Mouse (Mus musculus): ENCODE data around the gene Exoc3l2. TPM values are rescaled to one million over a fixed set of nuclear protein-coding genes. Genes with fewer than 3 reads are reported as not detected.

Gene Exoc3l2
- total RNA-seq, 2 experiments from 2014 or later = 0.37 to 0.38 TPM

GRCm38 (mm10) chr7:19455819-19456495 lies 7.2 kb upstream of the Exoc3l2 start:
- DNase-seq (ENCODE audit: extremely low spot score in 1 of 2, low spot score in 1 of 2) = no peak

DNA sequence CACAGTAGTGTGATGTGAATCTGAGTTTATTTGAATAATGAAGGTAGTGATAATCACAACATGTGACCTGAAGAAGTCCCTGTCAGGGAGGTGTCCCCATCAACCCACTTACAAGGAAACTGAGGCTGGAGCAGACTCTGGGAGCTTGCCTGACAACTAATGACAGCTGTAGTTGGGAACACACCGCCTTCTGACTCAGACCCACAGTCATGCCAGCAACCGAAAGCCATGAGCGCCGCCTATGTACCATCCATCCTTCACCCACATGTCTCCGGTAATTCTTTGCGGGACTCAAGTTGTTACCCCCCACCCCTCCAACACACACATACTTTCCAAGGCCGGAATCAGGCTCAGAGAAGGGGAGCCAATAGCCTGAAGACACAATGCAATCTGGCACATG lies 6.5 kb upstream of the Exoc3l2 start:
- no peak for DNase-seq (ENCODE audit: extremely low spot score in 1 of 2, low spot score in 1 of 2)

DNA sequence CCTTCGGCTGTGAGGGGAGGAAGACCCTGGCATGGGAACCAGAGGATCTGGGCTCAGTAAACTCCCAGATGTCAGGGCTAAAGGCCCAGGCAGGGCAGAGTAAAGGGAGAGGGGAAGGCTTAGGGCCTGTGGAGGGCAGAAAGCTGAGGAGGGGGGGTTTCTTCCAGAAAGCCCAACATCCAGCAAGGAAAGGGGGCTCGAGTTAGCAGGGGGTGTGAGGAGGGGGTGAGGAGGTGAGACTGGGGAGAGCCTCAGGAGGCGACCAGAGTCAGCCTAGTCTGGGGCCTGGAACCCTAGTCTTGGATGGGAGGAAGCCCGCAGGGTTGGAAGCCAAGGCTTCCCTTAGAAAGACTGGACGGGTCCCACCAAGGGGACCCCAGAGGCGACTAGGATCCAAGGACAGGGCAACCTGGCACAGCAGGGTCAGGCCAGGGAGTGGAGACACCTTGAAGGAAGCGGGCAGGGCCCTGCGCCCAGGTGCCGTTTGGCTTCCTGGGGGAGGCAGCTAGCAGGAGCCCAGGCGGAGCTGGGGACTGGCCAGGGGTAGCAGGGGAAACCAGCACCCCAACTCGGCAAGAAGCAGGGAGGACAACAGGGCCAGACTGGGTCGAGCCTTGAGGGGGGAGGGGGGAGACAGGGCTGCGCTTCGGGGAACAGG lies 5.6 kb upstream of the Exoc3l2 start:
- DNase-seq (ENCODE audit: extremely low spot score in 1 of 2, low spot score in 1 of 2) = peak in 1 of 2 experiments; percentile 36

GRCm38 (mm10) chr7:19458072-19458486 lies 5.1 kb upstream of the Exoc3l2 start:
- DNase-seq (ENCODE audit: extremely low spot score in 1 of 2, low spot score in 1 of 2) = peak; percentile 41 to 53

DNA sequence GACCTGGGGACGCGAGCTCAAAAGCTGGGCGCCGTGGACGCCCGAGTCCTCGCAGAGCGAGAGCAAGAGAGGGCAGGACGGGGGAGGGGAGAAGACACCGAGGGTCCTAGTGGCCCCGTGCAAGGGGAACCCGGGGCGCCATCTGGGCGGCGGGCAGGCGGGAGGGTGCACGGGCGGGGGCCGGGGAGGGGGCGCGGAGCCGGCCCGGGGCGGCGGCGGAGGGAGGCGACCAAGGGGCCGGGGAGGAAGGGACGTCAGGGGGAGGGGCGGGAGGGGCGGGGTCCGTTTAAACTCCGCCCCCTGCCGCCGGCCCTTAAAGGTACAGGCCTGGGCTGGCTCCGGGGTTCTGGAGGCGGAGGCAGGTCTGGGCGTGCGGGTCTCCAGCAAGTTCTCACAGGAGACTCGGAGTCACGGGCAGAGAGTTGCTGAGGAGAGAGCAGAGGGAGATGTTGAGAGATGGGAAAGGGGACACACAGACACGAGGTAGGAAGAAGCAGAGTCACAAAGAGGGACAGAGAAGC lies 4.5 kb upstream of the Exoc3l2 start, which contains the start of gene Mark4:
Gene Mark4 (minus strand): TSS at position 231 of the 521 bp plus-strand sequence.
- DNase-seq (ENCODE audit: extremely low spot score in 1 of 2, low spot score in 1 of 2) = peak; percentile 65 to 71

DNA sequence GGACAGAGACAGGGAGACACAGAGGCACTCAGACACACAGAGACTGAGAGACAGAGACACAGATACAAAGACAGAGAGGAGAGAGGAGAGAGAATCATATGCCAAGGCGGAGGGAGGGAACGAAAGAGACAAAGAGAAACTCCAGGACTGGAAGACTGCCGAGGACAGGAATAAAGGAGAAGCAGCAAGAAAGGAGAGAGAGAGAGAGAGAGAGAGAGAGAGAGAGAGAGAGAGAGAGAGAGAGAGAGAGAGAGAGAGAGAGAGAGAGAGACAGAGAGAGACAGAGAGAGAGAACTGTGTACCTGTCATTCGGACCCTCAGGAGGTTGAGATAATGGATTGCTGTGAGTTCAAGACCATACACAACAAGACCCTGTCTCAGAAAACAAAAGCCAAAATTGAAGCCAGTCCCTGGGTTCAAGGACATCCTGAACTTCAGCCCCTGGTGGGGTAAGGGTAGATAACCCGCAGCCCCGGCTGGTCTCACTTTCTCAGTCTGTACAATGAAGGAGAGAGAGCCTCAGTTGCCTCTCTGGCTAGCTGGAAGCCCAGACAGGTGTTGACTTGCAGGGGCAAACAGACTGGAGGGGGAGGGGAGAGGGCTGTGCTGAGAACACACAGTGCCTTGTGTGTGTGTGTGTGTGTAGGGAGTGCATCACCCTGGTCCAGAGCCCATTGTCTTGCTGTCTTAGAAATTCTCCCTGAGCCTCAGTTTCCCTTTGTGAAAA lies 3.8 kb upstream of the Exoc3l2 start:
- DNase-seq (ENCODE audit: extremely low spot score in 1 of 2, low spot score in 1 of 2) = no peak

- DNase-seq (ENCODE audit: extremely low spot score in 1 of 2, low spot score in 1 of 2) = no peak
Measured at GRCm38 (mm10) chr7:19460500-19460899, 2.6 kb upstream of the Exoc3l2 start.

DNA sequence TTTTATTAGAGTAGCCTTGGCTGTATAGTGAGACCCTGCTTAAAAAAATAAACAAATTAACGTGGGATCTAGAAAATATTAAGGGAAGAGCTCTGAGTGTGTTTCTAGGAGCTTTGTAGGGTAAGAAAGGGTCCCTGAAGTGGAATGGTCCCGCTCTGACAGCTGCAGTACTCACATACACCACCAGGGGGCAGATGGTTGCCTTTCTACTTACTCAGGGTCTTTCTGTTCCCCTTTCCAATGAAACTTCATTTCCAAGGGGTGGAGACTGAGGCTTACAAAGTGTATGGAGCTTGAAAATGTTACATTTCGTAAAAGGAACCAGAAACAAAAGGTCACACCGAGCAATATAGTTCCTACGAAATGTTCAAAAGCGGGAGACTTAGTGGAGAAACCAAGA lies 1.6 kb upstream of the Exoc3l2 start:
- peak; percentile 80 to 96 for DNase-seq (ENCODE audit: extremely low spot score in 1 of 2, low spot score in 1 of 2)

- DNase-seq (ENCODE audit: extremely low spot score in 1 of 2, low spot score in 1 of 2) = no peak
Measured at GRCm38 (mm10) chr7:19462443-19462842, 688 bp upstream of the Exoc3l2 start.

DNA sequence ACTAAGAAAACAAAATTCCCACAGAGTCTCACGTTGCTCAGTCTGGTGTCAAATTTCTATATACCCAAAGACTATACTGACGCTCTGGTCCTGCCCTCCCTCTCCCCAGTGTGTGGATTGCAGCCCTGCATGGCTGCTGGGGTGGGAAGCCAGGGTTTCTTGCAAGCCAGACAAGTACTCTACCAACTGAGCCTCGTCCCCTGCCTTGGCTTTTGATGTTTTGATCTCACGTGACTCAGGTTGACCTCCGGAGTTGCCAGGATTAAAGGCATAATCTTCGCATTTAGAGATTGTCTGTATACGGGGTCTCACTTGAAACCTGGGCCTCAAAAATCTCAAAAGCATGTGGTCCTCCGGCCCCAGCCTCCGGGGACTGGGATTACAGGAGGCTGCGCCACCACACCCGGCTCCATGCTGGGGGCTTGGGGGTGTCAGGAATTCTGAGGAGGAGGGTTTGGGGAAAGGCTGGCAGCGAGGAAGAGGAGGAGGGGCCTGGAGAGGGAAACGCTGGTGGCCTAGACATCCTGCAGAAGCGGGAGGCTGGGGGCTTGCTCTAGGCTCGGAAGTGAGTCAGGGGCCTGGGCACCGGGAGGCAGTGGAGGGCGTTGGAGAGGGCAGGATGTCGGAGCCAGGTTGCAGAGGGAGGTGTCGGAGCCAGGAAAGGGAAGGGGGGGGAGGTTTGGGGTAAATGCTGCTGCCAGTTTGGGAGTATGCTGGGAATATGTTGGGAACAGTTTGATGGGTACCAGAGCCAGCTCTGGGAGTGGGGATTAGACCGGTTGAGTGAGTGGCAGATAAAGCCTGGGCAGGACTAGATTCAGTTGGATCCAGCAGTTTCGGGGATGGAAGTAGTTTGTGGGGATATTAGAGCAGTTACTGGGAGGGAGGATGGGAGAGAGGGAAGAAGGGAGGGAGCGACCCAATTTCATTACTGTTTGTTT lies 1.5 kb downstream of the Exoc3l2 start:
- no peak for DNase-seq (ENCODE audit: extremely low spot score in 1 of 2, low spot score in 1 of 2)

GRCm38 (mm10) chr7:19466602-19467145 lies 3.5 kb downstream of the Exoc3l2 start:
- no peak for DNase-seq (ENCODE audit: extremely low spot score in 1 of 2, low spot score in 1 of 2)

- no peak for DNase-seq (ENCODE audit: extremely low spot score in 1 of 2, low spot score in 1 of 2)
Measured at GRCm38 (mm10) chr7:19467638-19468037, 4.5 kb downstream of the Exoc3l2 start.

DNA sequence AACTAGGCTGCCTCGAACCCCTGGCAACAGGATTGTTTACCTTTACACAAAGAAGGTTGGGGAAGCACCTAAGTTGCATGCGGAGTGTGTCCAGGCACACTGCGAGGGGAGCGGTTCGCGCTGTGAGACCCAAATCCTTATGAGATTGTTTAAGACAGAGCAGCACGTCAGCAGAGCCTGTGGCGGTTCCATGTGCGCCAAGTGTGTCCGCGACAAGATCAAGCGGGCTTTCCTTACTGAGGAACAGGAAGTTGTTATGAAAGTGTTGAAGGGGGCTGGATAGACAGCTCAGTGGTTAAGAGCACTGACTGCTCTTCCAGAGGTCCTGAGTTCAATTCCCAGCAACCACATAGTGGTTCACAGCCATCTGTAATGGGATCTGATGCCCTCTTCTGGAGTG lies 5.1 kb downstream of the Exoc3l2 start:
- DNase-seq (ENCODE audit: extremely low spot score in 1 of 2, low spot score in 1 of 2) = no peak

GRCm38 (mm10) chr7:19469404-19469803 lies 6.3 kb downstream of the Exoc3l2 start:
- no peak for DNase-seq (ENCODE audit: extremely low spot score in 1 of 2, low spot score in 1 of 2)

- no peak for DNase-seq (ENCODE audit: extremely low spot score in 1 of 2, low spot score in 1 of 2)
Measured at GRCm38 (mm10) chr7:19470308-19470707, 7.2 kb downstream of the Exoc3l2 start.

GRCm38 (mm10) chr7:19472403-19472802 lies 9.3 kb downstream of the Exoc3l2 start:
- no peak for DNase-seq (ENCODE audit: extremely low spot score in 1 of 2, low spot score in 1 of 2)

- peak; percentile 57 to 75 for DNase-seq (ENCODE audit: extremely low spot score in 1 of 2, low spot score in 1 of 2)
Measured at GRCm38 (mm10) chr7:19473875-19474443, 10.8 kb downstream of the Exoc3l2 start.

- DNase-seq (ENCODE audit: extremely low spot score in 1 of 2, low spot score in 1 of 2) = no peak
Measured at GRCm38 (mm10) chr7:19477084-19477483, 14.0 kb downstream of the Exoc3l2 start.

DNA sequence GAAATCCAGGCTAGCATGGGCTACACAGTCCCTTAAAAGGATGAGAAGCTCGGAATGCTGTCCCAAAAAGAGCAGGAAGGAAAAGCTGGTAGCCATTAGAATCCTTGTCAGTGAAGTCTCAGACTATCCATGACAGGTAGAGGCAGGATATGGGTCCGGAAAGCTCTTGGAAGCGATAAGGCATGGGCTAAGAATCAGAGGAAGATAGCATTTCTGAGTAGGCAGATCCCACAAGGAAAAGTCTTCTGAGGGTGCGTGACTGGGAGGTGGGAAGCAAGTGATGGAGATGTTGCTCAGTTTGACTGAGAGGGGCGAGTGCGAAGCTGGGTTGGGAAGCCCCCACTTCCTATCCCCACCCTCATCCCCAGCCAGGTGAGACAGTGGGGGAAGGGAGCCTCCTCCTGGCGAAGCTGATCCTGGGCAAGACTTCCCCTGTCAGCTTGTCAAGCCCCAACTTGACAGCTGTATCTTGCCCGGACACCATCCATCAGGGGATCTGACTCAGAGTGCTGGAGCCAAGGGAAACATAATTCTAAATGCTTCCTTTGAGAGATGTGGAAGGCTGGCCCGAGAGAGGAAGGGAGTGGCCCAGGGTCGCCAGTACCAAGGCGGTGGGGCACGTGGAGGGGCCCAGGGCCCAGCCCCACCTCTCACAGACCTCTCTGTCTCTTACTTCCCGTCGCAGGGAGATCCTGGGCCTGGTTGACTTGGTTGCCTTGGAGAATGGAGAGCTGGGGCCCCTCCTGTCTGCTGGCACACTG lies 14.7 kb downstream of the Exoc3l2 start:
- DNase-seq (ENCODE audit: extremely low spot score in 1 of 2, low spot score in 1 of 2) = no peak
